Mouse (Mus musculus): ENCODE data around the gene Polq.
"Not testable (repeated sequence)": the region's sequence is repeated elsewhere in the genome, so short reads cannot be mapped to it uniquely, and the experiment has no call there.

The Polq gene

DNA sequence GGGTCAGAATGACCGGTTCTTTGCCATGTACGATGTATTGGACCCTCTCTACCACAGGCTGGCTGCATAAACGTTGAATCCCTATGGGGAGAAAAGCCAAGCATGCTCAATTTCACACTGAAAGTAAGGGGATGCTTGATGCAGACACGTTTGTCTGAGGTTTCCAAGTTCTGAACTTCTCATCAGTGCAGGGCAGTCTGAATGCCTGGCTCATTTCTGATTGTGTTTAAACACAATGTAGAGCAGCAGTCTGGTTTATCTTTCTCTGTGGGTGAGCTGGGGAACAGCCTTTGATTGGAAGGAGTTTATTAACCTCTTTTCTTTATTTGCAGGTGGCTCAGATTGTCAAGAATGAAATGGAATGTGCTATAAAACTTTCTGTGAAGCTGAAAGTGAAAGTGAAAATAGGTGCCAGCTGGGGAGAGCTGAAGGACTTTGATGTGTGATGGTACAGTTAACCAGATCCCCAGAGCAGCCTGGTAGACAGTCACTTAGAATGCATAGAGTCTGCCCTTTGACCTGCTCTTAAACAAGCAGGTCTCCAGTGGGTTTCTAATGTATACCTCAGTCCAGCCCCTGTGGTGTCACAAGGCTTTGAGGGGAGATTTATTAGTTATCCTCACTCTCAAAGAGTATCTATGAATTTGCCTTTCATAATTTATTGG, 82.7 kb downstream of the Polq start:
- DNase-seq (ENCODE audit: low read depth in 1 of 2, low spot score in 2 of 2), result no peak

DNA sequence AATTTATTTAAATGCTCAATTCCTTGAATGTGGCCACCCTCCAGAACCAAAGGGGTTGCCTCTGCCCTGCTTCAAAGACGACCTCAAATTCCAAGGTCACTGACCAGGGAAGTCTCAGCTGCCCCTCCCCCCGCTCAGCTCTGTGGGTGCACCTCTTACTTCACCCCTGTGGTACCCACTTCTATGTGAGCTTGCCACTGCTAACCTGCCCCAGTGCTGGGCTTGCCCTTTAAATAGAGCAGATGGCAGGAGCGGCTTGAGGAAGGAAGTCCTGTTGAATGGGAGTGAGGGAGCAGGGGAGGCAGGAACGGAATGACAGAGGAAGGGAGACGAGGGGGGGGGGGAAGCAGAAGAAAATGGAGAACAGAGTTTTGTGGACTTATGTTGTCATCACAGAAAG, 97.2 kb downstream of the Polq start:
- DNase-seq (ENCODE audit: low read depth in 1 of 2, low spot score in 2 of 2), result no peak

DNA sequence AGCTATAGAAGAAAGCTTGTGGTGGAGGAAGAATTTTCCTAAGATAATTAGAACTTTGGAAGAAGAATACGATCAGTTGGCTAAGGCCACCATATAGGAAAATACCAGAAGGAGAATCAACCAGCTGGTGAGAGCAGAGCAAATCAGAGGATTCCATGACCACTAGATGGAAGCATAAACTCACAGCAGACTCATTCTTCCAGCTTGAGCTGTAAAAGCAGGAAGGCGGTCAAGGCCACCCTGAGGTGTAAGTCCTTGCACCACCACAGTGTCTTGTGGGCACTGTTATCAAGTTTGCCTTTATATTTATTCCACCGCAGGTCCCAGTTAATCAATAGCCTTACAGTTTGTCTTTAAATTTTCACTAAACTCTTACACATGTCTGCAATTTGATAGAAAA, 97.7 kb downstream of the Polq start:
- DNase-seq (ENCODE audit: low read depth in 1 of 2, low spot score in 2 of 2), result no peak

GRCm38 (mm10) chr16:37125190-37125589, 113.6 kb downstream of the Polq start:
- DNase-seq (ENCODE audit: low read depth in 1 of 2, low spot score in 2 of 2), result not testable (repeated sequence)
